Mouse (Mus musculus) Muller cell, postnatal 12 days (primary cell): ENCODE data around the gene Olfr1423.
"Not testable (repeated sequence)": the region's sequence is repeated elsewhere in the genome, so short reads cannot be mapped to it uniquely, and the experiment has no call there.

Experiments used
- DNase-seq: peaks from one replicate; pipeline ENCODE4 v3.0.0-alpha.2; 2015; ENCODE audit errors: inconsistent ontology term

The Olfr1423 gene

DNA sequence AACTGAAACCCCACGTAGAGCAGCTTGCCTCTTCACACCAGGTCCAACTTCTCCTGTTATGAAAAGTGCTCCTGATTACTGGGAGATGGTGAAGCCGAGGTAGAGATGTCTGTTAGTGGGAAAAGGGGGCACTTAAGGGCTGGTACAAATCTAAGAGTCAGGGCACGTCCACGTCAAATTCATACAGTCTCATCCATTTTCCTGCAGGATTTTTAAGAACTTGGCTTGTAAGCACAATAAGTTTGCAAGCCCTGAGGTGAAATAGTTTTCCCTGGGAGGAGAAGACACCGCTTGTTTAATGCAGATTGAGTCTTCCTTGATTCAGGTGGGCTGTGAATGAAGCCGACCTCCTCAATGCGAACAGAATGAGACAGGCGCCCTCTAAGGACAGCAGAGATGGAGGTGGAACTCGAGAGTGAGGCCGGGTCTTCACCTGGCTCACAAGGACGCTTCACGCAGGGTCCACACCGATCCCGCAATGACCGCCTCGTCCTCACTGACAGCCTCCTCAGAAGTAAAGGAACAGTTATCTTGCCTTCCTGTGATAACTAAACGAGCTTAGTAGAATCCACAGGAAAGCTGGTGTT, 34.7 kb downstream of the Olfr1423 start:
- DNase-seq, result no peak

DNA sequence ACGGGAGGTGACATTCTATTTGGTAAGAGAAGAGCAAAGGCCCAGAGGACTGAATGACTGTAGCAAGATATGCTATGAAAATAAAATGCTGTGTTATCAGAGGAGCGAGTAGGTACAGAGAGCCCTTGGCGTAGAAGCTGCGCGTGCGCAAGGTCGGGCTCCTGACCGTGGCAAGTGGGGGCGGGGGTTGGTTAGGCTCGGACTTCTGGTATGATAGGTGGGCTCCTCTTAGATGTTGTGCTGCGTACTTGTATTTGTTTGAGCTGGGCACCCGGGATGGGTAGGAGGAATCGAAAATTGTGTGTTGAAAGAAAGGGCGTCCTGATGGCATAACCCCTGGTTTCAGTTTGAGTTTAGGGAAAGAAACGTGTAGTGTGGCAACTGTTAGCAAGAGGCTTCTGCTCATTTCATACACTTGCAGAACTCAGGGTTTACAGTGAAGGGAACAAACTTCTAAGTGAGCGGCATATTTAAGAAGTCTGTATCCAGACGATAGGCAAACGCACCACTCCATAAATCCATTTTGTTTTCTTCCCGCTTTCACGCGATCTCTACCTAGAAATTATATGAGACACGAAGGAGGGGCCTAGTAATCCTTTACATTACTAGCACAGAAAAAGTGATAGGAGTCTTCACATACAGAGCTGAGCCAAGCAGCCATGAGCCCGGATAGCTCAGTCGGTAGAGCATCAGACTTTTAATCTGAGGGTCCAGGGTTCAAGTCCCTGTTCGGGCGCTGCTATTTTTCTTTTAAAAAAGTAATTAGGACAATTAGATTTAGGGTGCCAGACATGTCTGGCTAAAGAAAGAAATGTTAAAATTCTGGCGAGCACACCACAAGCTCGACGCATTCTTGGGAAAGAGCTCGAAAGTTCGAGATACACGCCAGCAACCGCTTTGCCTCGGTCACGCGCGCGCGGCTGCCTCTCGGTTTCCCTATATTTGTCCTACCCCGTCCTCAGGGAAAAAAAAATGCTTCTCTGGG, 35.4 kb downstream of the Olfr1423 start:
- DNase-seq, result peak; percentile 89

DNA sequence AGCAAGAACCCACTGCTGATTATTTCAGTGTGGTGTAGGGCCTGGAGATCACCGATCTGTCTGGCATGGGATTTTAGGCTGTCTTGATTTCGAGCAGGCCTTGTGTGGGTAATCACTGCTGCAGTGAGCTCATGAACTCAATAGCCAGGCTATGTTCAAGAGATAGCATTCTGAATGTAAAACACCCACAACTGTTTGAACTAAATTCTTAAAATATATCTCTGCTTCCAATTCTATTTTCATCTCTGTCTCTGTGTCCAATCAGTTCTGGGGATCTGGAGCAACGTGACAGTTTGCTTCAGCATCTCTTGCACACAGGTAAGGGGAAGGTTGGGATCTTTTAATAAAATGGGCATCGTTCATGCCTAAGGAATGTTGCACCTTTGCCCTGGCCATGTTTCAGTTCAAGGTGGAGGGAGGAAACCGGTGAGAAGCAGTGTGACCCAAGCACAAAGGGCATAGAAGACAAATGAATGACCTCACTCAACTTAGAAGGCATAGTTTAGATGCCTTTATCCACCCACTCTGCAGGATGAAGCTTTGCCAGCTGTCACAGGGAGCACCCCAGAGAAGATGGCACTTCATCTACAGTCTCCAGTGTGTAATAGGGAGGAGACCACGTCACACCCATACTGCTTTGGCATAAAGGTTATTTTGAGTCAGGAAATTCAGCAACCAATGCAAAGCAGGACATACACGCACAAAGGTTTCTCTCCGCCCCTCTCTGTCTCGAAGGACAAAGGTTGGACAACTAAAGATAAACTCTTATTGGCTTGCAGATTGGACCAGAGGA, 36.7 kb downstream of the Olfr1423 start:
- peak; percentile 63 for DNase-seq

DNA sequence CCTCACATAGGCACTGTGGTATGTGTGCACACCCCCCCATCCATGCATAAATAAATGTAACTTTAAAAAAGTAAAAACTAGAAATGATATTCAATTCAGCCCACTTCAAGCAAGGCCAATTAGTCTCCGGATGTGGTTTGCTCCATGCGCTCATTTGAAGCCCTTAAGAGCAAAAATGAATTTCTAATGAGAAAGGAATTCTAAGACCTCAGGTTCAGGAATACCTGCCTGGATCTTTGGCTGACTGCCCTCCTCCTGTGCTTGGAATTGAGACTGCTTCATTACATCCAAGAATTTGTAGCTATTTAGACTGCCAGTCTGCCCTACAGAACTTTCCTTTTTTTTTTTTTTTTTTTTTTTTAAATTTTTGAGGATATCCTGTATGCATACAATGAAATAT, 37.5 kb downstream of the Olfr1423 start:
- peak; percentile 51 for DNase-seq

GRCm38 (mm10) chr19:12002791-12003190, 38.3 kb downstream of the Olfr1423 start:
- DNase-seq, result no peak

DNA sequence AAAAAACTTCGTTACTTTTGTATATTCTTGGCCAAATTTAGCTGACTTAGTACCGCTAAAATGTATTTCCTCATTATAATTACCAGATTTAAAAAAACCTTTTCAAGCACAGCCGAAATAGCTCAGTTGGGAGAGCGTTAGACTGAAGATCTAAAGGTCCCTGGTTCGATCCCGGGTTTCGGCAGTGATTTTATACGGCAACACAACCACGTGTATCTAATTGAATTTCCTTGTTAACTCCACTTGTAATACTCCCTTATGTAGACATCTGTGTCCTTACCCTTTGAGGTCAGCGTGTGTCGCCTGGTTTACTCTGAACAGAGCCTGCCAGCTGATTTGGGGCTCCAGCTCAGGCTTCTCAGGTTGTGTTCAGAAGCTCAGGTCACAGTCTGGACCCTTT, 39.0 kb downstream of the Olfr1423 start:
- DNase-seq, result peak; percentile 65

DNA sequence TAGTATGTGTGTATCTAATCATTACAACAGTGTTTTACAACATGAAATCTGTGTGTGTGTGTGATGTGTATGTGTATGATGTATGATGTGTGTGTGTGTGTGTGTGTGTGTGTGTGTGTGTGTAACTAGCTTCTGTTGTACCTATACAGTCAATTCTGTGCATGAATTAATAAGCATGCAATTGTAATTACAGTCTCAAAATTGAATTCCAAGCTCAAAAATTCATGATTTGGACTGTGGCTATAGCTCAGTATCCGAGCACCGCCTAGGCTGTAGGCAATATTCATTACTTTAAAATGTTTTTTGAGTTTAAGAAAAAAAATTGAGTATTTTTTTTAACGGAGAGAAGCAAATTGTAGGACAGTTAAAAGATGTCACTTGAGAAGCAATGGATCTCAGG, 39.4 kb downstream of the Olfr1423 start:
- no peak for DNase-seq

DNA sequence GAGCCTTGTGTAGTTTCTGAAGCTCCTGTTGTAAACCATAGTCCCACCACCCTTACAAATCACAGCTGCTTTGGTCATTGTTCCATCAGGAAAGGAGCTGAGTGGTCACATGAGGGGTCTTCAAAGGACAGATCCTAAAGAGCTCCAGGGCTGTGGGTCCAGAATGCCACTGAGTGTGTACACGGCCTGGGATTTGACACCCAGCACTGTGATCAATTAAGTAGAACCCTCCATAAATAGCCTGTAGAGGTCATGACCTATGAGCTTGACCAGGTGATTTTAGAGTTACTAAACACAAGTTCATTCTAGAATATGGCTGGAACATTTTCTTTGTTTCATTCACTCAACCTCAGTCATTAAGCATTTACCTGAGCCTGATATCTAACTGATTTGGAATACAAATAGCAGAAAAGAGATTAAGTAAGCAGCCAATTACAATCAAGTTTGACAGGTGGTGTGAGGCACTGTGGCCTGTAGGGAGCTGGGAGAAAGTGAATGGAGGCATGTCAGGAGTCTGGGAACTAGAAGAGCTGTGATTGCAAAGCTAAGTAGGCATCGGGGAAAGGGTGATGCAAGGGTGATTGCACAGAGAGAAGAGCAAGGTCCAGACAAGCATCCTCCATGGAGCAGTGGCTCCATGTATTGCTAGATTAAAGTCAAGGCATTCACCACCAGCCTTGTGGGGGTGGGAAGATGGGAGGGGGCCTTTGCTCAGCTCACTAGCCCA, 45.2 kb downstream of the Olfr1423 start:
- DNase-seq, result no peak

DNA sequence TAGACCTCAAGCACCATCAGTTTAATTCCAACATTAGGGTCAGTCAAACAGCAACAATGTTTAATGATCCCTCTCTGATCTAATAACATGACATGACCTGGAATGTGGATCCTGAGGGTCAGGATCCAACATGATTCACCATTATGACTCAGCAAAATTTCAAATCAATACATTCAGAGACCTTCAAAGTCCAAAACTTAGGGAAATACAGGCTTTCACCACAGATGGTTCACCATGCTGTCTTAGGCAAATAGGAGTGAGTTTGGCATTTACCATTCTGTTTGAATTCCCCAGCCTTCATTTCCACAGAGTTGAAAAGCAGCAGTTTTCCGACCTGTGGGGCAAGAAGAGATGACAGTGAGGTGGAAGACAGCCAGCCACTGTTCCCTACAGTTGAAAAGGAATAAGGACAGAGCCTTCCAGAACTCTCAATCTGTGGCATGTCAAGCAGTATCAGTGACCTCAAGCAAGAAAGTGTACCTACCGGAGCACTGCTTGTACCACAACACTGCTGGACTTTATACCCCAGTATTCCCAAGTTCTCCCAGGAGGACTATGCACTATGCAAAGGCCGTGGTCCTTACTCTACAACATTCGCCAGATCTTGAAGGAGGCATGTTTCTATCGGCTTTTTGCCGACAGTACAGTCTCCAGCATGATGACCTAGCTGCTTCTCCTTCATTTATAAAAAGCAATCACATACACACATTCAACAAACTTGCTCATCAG, 46.2 kb downstream of the Olfr1423 start:
- DNase-seq, result peak; percentile 36

GRCm38 (mm10) chr19:11992441-11993029, 48.6 kb downstream of the Olfr1423 start:
- DNase-seq, result no peak

- no peak for DNase-seq
Observed at GRCm38 (mm10) chr19:11992034-11992433, 49.1 kb downstream of the Olfr1423 start.

DNA sequence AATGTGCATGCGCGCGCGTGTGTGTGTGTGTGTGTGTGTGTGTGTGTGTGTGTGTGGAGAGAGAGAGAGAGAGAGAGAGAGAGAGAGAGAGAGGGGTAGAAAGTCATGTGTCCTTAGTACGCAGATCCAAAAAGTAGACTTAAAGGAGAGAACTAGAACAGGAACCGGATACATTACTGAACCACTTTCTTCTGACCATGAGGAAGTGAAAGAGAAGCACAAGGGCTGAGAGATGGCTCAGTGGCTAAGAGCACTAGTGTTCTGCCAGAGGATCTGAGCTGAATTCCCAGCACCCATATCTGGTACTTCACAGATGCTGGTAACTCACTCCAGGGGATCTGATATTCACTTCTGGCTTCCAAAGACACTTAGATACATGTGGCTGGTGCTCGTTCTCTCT, 51.8 kb downstream of the Olfr1423 start:
- no peak for DNase-seq

DNA sequence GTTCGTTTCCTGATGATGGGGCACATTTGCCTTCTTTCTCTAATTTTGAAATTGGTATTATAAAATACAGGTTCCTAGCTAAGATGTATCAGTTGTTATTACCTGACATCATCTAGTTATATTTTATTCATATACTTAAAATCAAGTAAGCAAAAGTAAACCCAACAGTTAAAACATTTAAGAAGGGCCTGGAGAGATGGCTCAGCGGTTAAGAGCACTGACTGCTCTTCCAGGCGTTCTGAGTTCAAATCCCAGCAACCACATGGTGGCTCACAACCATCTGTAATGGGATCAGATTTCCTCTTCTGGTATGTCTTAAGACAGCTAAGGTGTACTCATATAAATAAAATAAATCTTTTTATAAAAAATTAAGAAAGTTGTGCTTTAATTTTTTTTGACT, 53.3 kb downstream of the Olfr1423 start:
- no peak for DNase-seq

DNA sequence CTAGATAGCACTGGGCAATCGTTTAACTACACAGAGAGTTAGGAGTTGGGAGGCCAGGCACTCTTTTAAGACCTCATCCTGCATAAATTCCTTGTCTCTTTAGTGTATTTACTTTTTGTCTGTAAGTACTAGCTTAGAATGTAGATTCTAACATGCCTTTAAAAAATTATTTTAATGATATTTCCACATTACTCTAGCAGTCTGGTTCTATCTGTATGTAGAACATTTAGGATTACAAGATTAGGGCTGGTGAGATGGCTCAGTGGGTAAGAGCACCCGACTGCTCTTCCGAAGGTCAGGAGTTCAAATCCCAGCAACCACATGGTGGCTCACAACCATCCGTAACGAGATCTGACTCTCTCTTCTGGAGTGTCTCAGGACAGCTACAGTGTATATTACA, 56.5 kb downstream of the Olfr1423 start:
- DNase-seq, result not testable (repeated sequence)
